Mouse (Mus musculus) liver, adult 2 months (tissue): ENCODE results near the gene Abraxas2.

Experiments used
- CTCF ChIP-seq: fragments of 200-500 bp; IDR thresholded peaks from 2 replicates; pipeline ENCODE4 v1.5.1; 2011; ENCODE audit warnings: low read depth, low read length, control low read depth
- POLR2A ChIP-seq: fragments of 200-500 bp; IDR thresholded peaks from 2 replicates; pipeline ENCODE4 v1.6.1; 2011; ENCODE audit warnings: low read length, control low read depth; ENCODE audit not compliant: insufficient read depth; ENCODE audit errors: extremely low read depth

GRCm38 (mm10) chr7:132894841-132895555 is 36.0 kb downstream of the Abraxas2 start:
- TF ChIP-seq CTCF (no peak), POLR2A (no peak)
